Mouse (Mus musculus) thymus, adult 2 months (tissue): ENCODE data around the gene Tfdp2.

Experiments
- CTCF ChIP-seq: fragments of 200-500 bp; IDR thresholded peaks from 2 replicates; pipeline ENCODE4 v1.5.1; 2012; ENCODE audit warnings: mild to moderate bottlenecking, control low read depth, low read length, moderate library complexity, borderline replicate concordance; ENCODE audit not compliant: control insufficient read depth, poor library complexity, insufficient read depth; ENCODE audit errors: extremely low read depth
- POLR2A ChIP-seq: fragments of 200-500 bp; IDR thresholded peaks from 2 replicates; pipeline ENCODE4 v1.6.1; 2012; ENCODE audit warnings: mild to moderate bottlenecking, low read length, control low read depth, moderate library complexity; ENCODE audit not compliant: control insufficient read depth, poor library complexity, insufficient read depth; ENCODE audit errors: extremely low read depth

- no peak for TF ChIP-seq POLR2A
- TF ChIP-seq CTCF, result no peak
These were observed 65.9 kb downstream of the Tfdp2 start for GRCm38 (mm10) chr9:96261980-96262379.
